ENCODE assay signal across 31 mouse cellular contexts in genomic region chr10:117760831-117761335, GRCm38 (mm10).
"Had no signal": no experiment of that assay in that cellular context is flagged by ENCODE, and none has a peak within 500 bp of the region (broad histone marks: within the 10 kb centered on the region; RNA-seq: fewer than 3 reads in every experiment).

No protein-coding gene starts in this region.

- H3K9me3 ChIP-seq: limb, embryonic 10.5 days; limb, embryonic 12.5 days; limb, embryonic 13.5 days; limb, embryonic 15.5 days; liver, embryonic 12.5 days; liver, embryonic 13.5 days; liver, embryonic 15.5 days; lung, embryonic 15.5 days; megakaryocyte, embryonic 14.5 days; midbrain, embryonic 10.5 days; midbrain, embryonic 12.5 days; midbrain, embryonic 15.5 days; neural tube, embryonic 12.5 days had no signal

- H3K27ac ChIP-seq: left cerebral cortex, adult 2 months; limb, embryonic 10.5 days; limb, embryonic 12.5 days; limb, embryonic 13.5 days; limb, embryonic 15.5 days; liver, embryonic 12.5 days; liver, embryonic 13.5 days; liver, embryonic 14.5 days; liver, embryonic 15.5 days; lung, embryonic 15.5 days; macrophage; midbrain, embryonic 10.5 days; midbrain, embryonic 12.5 days; midbrain, embryonic 15.5 days; neural tube, embryonic 12.5 days had no signal

- DNase-seq: left cerebral cortex, postnatal 4 days; liver; liver, embryonic 13.5 days; liver, postnatal 0 days; lung, adult 18-20 months; lung, adult 2 months; lung, embryonic 14.5 days; lung, postnatal 10 days; lung, postnatal 14 days; lung, postnatal 36 days; lung, postnatal 4 days; midbrain, embryonic 14.5 days had no signal

- H3K4me3 ChIP-seq: left cerebral cortex, adult 2 months; limb, embryonic 10.5 days; limb, embryonic 12.5 days; limb, embryonic 13.5 days; limb, embryonic 15.5 days; liver, embryonic 12.5 days; liver, embryonic 13.5 days; liver, embryonic 15.5 days; lung, embryonic 15.5 days; megakaryocyte, embryonic 14.5 days; midbrain, embryonic 10.5 days; midbrain, embryonic 12.5 days; midbrain, embryonic 15.5 days; myocyte; neural tube, embryonic 12.5 days had no signal

- H3K27me3 ChIP-seq: limb, embryonic 12.5 days; limb, embryonic 13.5 days; limb, embryonic 15.5 days; liver, embryonic 12.5 days; liver, embryonic 13.5 days; liver, embryonic 15.5 days; lung, embryonic 15.5 days; megakaryocyte, embryonic 14.5 days; midbrain, embryonic 12.5 days; midbrain, embryonic 15.5 days; neural tube, embryonic 12.5 days had no signal

- H3K4me2 ChIP-seq: limb, embryonic 12.5 days; limb, embryonic 13.5 days; limb, embryonic 15.5 days; liver, embryonic 11.5 days; liver, embryonic 12.5 days; liver, embryonic 13.5 days; liver, embryonic 15.5 days; lung, embryonic 14.5 days; lung, embryonic 15.5 days; midbrain, embryonic 12.5 days; midbrain, embryonic 15.5 days; neural tube, embryonic 12.5 days had no signal

- ATAC-seq: liver, embryonic 12.5 days; liver, postnatal 0 days; lung, postnatal 0 days; midbrain, embryonic 15.5 days; midbrain, embryonic 16.5 days had no signal

- H3K4me1 ChIP-seq: limb, embryonic 10.5 days; limb, embryonic 12.5 days; limb, embryonic 13.5 days; limb, embryonic 15.5 days; liver, embryonic 12.5 days; liver, embryonic 13.5 days; liver, embryonic 15.5 days; lung, embryonic 15.5 days; midbrain, embryonic 10.5 days; midbrain, embryonic 12.5 days; midbrain, embryonic 15.5 days; neural tube, embryonic 12.5 days had no signal

- H3K9ac ChIP-seq: limb, embryonic 12.5 days; limb, embryonic 13.5 days; limb, embryonic 15.5 days; liver, embryonic 12.5 days; liver, embryonic 13.5 days; liver, embryonic 14.5 days; liver, embryonic 15.5 days; liver, postnatal 0 days; lung, embryonic 14.5 days; lung, embryonic 15.5 days; midbrain, embryonic 12.5 days; midbrain, embryonic 15.5 days; neural tube, embryonic 12.5 days had no signal
